Mouse (Mus musculus) ES-CJ7 (cell line): ENCODE measurements around the gene Ctsz.

ENCODE experiments used
- DNase-seq: peaks from one replicate; pipeline ENCODE4 v3.0.0; 2011; ENCODE audit warnings: low read depth, low spot score

Ctsz gene

GRCm38 (mm10) chr2:174396643-174397042, 42.2 kb downstream of the Ctsz start:
- no peak for DNase-seq

- DNase-seq = no peak
Observed at GRCm38 (mm10) chr2:174393383-174393782, 45.5 kb downstream of the Ctsz start.

GRCm38 (mm10) chr2:174392554-174392953, 46.3 kb downstream of the Ctsz start:
- no peak for DNase-seq

- no peak for DNase-seq
Observed at GRCm38 (mm10) chr2:174391936-174392335, 46.9 kb downstream of the Ctsz start.

- no peak for DNase-seq
Observed at GRCm38 (mm10) chr2:174381021-174381420, 57.8 kb downstream of the Ctsz start.
